Mouse (Mus musculus) ES-E14 (cell line): Measurements from ENCODE around the gene Appl1.

Experiments used
- CHD2 ChIP-seq: IDR thresholded peaks from 2 replicates; pipeline ENCODE4 v1.6.1; 2014; ENCODE audit warnings: mild to moderate bottlenecking, low read depth, low read length, inconsistent platforms
- HCFC1 ChIP-seq: IDR thresholded peaks from 2 replicates; pipeline ENCODE4 v1.6.1; 2012; ENCODE audit warnings: low read length, inconsistent platforms, borderline replicate concordance; ENCODE audit not compliant: insufficient read depth
- MAFK ChIP-seq: IDR thresholded peaks from 2 replicates; pipeline ENCODE4 v1.6.1; 2014; ENCODE audit warnings: mild to moderate bottlenecking, low read depth, low read length, inconsistent platforms; ENCODE audit not compliant: insufficient read depth
- ZC3H11A ChIP-seq: IDR thresholded peaks from 2 replicates; pipeline ENCODE4 v1.6.1; 2012; ENCODE audit warnings: low read depth, mild to moderate bottlenecking, inconsistent platforms, low read length, borderline replicate concordance
- ZNF384 ChIP-seq: IDR thresholded peaks from 2 replicates; pipeline ENCODE4 v1.6.1; 2012; ENCODE audit warnings: low read depth, low read length, inconsistent platforms

- TF ChIP-seq ZNF384 (no peak), MAFK (no peak), HCFC1 (no peak), ZC3H11A (no peak), CHD2 (no peak)
Observed at GRCm38 (mm10) chr14:26881700-26882099, 89.3 kb downstream of the Appl1 start.
